Mouse (Mus musculus) heart, postnatal 0 days (tissue): ENCODE data around the gene BC004004.

ENCODE experiments used
- CTCF ChIP-seq: IDR thresholded peaks from 2 replicates; pipeline ENCODE4 v1.5.1; 2016; ENCODE audit warnings: antibody characterized with exemption, control low read depth, low read depth
- EP300 ChIP-seq: IDR thresholded peaks from 2 replicates; pipeline ENCODE4 v1.6.1; 2016; ENCODE audit warnings: antibody characterized with exemption, low read depth

- TF ChIP-seq CTCF (no peak), EP300 (peak; percentile 32; the same call in 1 of the 2 replicates)
Measured at GRCm38 (mm10) chr17:29315672-29316465, 47.3 kb downstream of the BC004004 start.
